Mouse (Mus musculus) adipocyte (in vitro differentiated cells): ENCODE measurements at regions not wholly inside any gene's neighbourhood (a gene's known extent, or its start where the extent isn't known, plus 50 kb on each side); places are given as distances from the start of the nearest gene placed in this dataset.

Experiments used
- DNase-seq: peaks from one replicate; pipeline ENCODE4 v3.0.0-alpha.2; 2016; ENCODE audit warnings: low spot score

DNA sequence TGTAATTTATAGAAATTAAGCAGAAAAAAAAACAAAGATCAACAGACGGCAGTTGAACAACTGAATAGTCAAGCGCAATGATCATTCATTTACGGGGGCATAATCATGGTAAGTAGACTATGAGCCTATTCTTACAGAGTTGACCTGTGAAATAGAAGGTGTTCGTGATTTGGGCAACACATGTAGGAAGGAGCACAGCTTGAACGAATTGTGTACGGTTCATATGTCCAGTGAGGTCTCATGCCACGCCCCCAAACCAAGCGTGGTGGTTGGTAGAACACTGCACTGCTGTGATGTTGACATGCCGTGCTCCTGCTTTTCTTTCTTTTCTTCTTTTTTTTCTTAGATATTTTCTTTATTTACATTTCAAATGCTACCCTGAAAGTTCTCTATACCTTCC, 563.1 kb downstream of the Etv1 start:
- no peak for DNase-seq

- no peak for DNase-seq
These were observed 592.5 kb downstream of the Etv1 start for GRCm38 (mm10) chr12:39371480-39372245.

- DNase-seq, result no peak
These were observed 594.5 kb downstream of the Etv1 start for GRCm38 (mm10) chr12:39373721-39374120.
